Mouse (Mus musculus): Measurements from ENCODE around the gene Pkd1l2.

DNA sequence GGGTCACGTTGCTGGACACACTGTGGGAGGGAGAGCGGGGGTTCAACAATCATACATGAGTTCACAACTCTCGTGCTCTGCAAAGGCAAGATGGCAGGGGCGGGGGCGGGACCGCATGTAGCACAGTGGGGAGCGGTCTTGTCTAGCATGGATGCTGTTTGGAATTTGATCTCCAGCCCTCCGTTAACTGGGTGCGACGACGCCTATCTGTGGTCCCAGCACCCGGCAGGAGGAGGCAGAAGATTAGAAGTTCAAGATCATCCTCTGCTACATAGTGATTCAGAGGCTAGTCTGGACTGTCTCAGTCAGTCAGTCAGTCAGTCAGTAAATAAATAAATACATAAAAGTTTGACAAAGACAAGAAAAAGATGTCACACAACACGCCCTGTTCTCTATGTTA is 14.0 kb downstream of the Pkd1l2 start:
- TF ChIP-seq CTCF (IDR thresholded peaks at IDR 0.05; ENCODE audit: borderline replicate concordance, insufficient read depth, low read length) (no peak), POLR2A (IDR thresholded peaks at IDR 0.05; ENCODE audit: low read depth, low read length) (no peak)
